Mouse (Mus musculus) monocyte, adult 2 months (primary cell): Measurements from ENCODE around the gene Tmem97.
A peak's percentile ranks its signal among the peaks of the same experiment; 100 is the strongest.
"Not testable (repeated sequence)": the region's sequence is repeated elsewhere in the genome, so short reads cannot be mapped to it uniquely, and the experiment has no call there.

Source experiments
- DNase-seq, 2 experiments: peaks; one replicate each; pipeline ENCODE4 v3.0.0; 2022; ENCODE audit warnings: low spot score in 2 of 2, low read depth in 1 of 2

Gene Tmem97

GRCm38 (mm10) chr11:78550168-78551058 is at the start of gene Tmem97:
Gene Tmem97 (minus strand): TSS chr11:78550777.
- DNase-seq: peak; percentile 84 to 88

- peak; percentile 26 to 37 for DNase-seq
Observed at GRCm38 (mm10) chr11:78600051-78600450, 49.5 kb upstream of the Tmem97 start.

- no peak for DNase-seq
Observed at GRCm38 (mm10) chr11:78598763-78599415, 48.3 kb upstream of the Tmem97 start.

GRCm38 (mm10) chr11:78596750-78597149 is 46.2 kb upstream of the Tmem97 start:
- DNase-seq: no peak

GRCm38 (mm10) chr11:78595773-78596172 is 45.2 kb upstream of the Tmem97 start:
- no peak for DNase-seq

- no peak for DNase-seq
Observed at GRCm38 (mm10) chr11:78594271-78594964, 43.8 kb upstream of the Tmem97 start.

GRCm38 (mm10) chr11:78587677-78588076 is 37.1 kb upstream of the Tmem97 start:
- DNase-seq: not testable (repeated sequence)

- no peak for DNase-seq
Observed at GRCm38 (mm10) chr11:78586099-78586498, 35.5 kb upstream of the Tmem97 start.

GRCm38 (mm10) chr11:78582848-78583247 is 32.3 kb upstream of the Tmem97 start:
- DNase-seq: no peak

- no peak for DNase-seq
Observed at GRCm38 (mm10) chr11:78574975-78575374, 24.4 kb upstream of the Tmem97 start.

- DNase-seq: no peak
Observed at GRCm38 (mm10) chr11:78574536-78574935, 24.0 kb upstream of the Tmem97 start.

GRCm38 (mm10) chr11:78574031-78574430 is 23.5 kb upstream of the Tmem97 start:
- not testable (repeated sequence) for DNase-seq

- no peak for DNase-seq
Observed at GRCm38 (mm10) chr11:78571854-78572253, 21.3 kb upstream of the Tmem97 start.

- no peak for DNase-seq
Observed at GRCm38 (mm10) chr11:78571441-78571840, 20.9 kb upstream of the Tmem97 start.

GRCm38 (mm10) chr11:78569806-78570205 is 19.2 kb upstream of the Tmem97 start:
- DNase-seq: no peak

- no peak for DNase-seq
Observed at GRCm38 (mm10) chr11:78568827-78569226, 18.2 kb upstream of the Tmem97 start.

- DNase-seq: no peak
Observed at GRCm38 (mm10) chr11:78567614-78568013, 17.0 kb upstream of the Tmem97 start.

- no peak for DNase-seq
Observed at GRCm38 (mm10) chr11:78566775-78567174, 16.2 kb upstream of the Tmem97 start.

- no peak for DNase-seq
Observed at GRCm38 (mm10) chr11:78560447-78560846, 9.9 kb upstream of the Tmem97 start.

GRCm38 (mm10) chr11:78557241-78557640 is 6.7 kb upstream of the Tmem97 start:
- DNase-seq: no peak

GRCm38 (mm10) chr11:78556070-78556469 is 5.5 kb upstream of the Tmem97 start:
- DNase-seq: no peak

GRCm38 (mm10) chr11:78555623-78556022 is 5.0 kb upstream of the Tmem97 start:
- DNase-seq: no peak
